In the genomic region with DNA sequence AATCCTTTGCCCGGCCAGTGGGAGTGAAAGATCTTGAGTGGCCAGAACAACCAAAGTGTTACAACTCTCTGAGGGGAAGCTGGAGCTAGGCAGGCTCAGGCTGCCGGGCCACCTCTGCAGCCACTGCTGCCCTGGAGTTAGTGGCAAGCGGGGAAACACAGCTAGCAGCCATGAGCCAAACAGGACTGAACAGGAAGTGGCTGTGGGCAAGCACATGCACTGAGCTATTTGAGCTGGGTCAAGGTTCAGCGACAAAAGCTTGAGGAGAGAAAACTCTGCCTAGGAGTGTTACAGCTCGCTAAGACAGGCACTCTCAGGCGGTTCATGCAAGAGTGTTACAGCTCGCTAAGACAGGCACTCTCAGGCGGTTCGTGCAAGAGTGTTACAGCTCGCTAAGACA, we compare ENCODE assay signal across 8 mouse cellular contexts. TPM values are rescaled to one million over a fixed set of nuclear protein-coding genes. Genes with fewer than 3 reads are reported as not detected.
DNase-seq lines count a peak whose midpoint lies in the region; ATAC-seq and TF ChIP-seq lines count a peak whose summit lies in the region.

No protein-coding gene starts in this region.

- WGBS in heart, embryonic 16.5 days = 53% methylated on average over 10 of the region's 10 CpGs
- 36% methylated on average over 10 of the region's 10 CpGs for WGBS in liver, embryonic 13.5 days (ENCODE audit: insufficient replicate concordance)
- WGBS in thymus, adult 2 months = 40% methylated on average over 10 of the region's 10 CpGs

- no peaks in the 10 kb centered on the region for H3K9me3 ChIP-seq in heart, embryonic 16.5 days (replicated peaks; ENCODE audit: control insufficient read depth, low read length)
- no peaks in the 10 kb centered on the region for H3K9me3 ChIP-seq in liver, embryonic 13.5 days (replicated peaks)

- 0 out of 2 replicates have a peak overlapping the region, but pooled peaks have one; percentile 31 for H3K27ac ChIP-seq in heart, embryonic 16.5 days (ENCODE audit: low read length)
- peak overlapping the region; percentile 34; the same call in 1 of the 2 replicates for H3K27ac ChIP-seq in liver, embryonic 13.5 days
- no peak overlapping the region for H3K27ac ChIP-seq in thymus, adult 2 months (ENCODE audit: control insufficient read depth, insufficient read depth, low read length)

- TF ChIP-seq CTCF in thymus, adult 2 months (IDR thresholded peaks at IDR 0.05; ENCODE audit: borderline replicate concordance, control insufficient read depth, extremely low read depth, insufficient read depth, low read length, poor library complexity) = no peak

- 0 out of 2 replicates have a peak, but pooled peaks have one; percentile 50 for ATAC-seq in heart, embryonic 16.5 days (replicated peaks; ENCODE audit: extremely low read depth, insufficient read depth, low FRiP score)
- ATAC-seq in liver, embryonic 13.5 days (ENCODE audit: low read depth) = no peak

- H3K36me3 ChIP-seq in heart, embryonic 16.5 days (ENCODE audit: control insufficient read depth, insufficient read depth) = peaks cover 5% of the 10 kb centered on the region
- peaks cover 13% of the 10 kb centered on the region for H3K36me3 ChIP-seq in liver, embryonic 13.5 days
- peaks cover 7% of the 10 kb centered on the region for H3K36me3 ChIP-seq in thymus, adult 2 months (ENCODE audit: control insufficient read depth, insufficient read depth, low read length)

- no peaks in the 10 kb centered on the region for H3K27me3 ChIP-seq in heart, embryonic 16.5 days (ENCODE audit: control insufficient read depth, insufficient read depth, low read length)
- H3K27me3 ChIP-seq in liver, embryonic 13.5 days = no peaks in the 10 kb centered on the region
- no peaks in the 10 kb centered on the region for H3K27me3 ChIP-seq in thymus, adult 2 months (ENCODE audit: control insufficient read depth, insufficient read depth, low read length)

- H3K4me2 ChIP-seq in heart, embryonic 16.5 days (ENCODE audit: low read depth, low read length) = peak overlapping the region; percentile 31; the same call in 1 of the 2 replicates
- H3K4me2 ChIP-seq in liver, embryonic 13.5 days = 0 out of 2 replicates have a peak overlapping the region, but pooled peaks have one; percentile 8

- H3K4me1 ChIP-seq in heart, embryonic 16.5 days (ENCODE audit: control insufficient read depth, insufficient read depth, low read length) = peaks cover 38% of the 10 kb centered on the region
- H3K4me1 ChIP-seq in liver, embryonic 13.5 days (replicated peaks) = peaks cover 81% of the 10 kb centered on the region
- H3K4me1 ChIP-seq in thymus, adult 2 months (replicated peaks; ENCODE audit: control insufficient read depth, insufficient read depth, low read length) = peaks cover 18% of the 10 kb centered on the region

- no peak for TF ChIP-seq POLR2A in thymus, adult 2 months (IDR thresholded peaks at IDR 0.05; ENCODE audit: control insufficient read depth, extremely low read depth, insufficient read depth, low read length, poor library complexity)

- DNase-seq in urinary bladder, postnatal 14 days (ENCODE audit: low spot score) = peak; percentile 57
- DNase-seq in urinary bladder, postnatal 4 days (ENCODE audit: low spot score in 2 of 2) = no peak
- DNase-seq in liver, embryonic 13.5 days = no peak
- peak; percentile 47 for DNase-seq in thymus, adult 2 months
- no peak for DNase-seq in cerebellum, postnatal 14 days
- DNase-seq in frontal cortex, postnatal 10 days (ENCODE audit: low spot score in 2 of 2) = no peak
- DNase-seq in left cerebral cortex, postnatal 25 days (ENCODE audit: low spot score in 2 of 2) = no peak

- intact Hi-C loops in left cerebral cortex, postnatal 25 days (cut with DNase I) = no loop called here

- H3K9ac ChIP-seq in heart, embryonic 16.5 days (ENCODE audit: low read length) = 0 out of 2 replicates have a peak overlapping the region, but pooled peaks have one; percentile 11
- H3K9ac ChIP-seq in liver, embryonic 13.5 days = no peak overlapping the region

- H3K4me3 ChIP-seq in heart, embryonic 16.5 days (ENCODE audit: low read length) = no peak overlapping the region
- H3K4me3 ChIP-seq in liver, embryonic 13.5 days (replicated peaks) = no peak overlapping the region
- H3K4me3 ChIP-seq in thymus, adult 2 months (ENCODE audit: control insufficient read depth, insufficient read depth, low read length) = no peak overlapping the region

RNA-seq across cellular contexts. Expression of a gene that starts 12.2 kb away (rescaled TPM):
- polyA plus RNA-seq in heart, embryonic 16.5 days (2015; fragmentation: Nextera tagmentation; extraction: Ambion mirVana) = 198 TPM in 2 replicates
- 130 and 151 TPM in 2 replicates for polyA plus RNA-seq in liver, embryonic 13.5 days (2015; fragmentation: Nextera tagmentation; extraction: Ambion mirVana)
- polyA plus RNA-seq in thymus, adult 2 months (2012; rRNA removed) = 39.1 and 42.5 TPM in 2 replicates
- total RNA-seq in left cerebral cortex, postnatal 25 days (2021) = 100 to 1,000 TPM; 445 to 487 TPM

RNA-seq across cellular contexts. Expression of a gene that starts 18.3 kb away (rescaled TPM):
- 0.57 and 0.80 TPM in 2 replicates for polyA plus RNA-seq in heart, embryonic 16.5 days (2015; fragmentation: Nextera tagmentation; extraction: Ambion mirVana)
- 0.30 and 0.39 TPM in 2 replicates for polyA plus RNA-seq in liver, embryonic 13.5 days (2015; fragmentation: Nextera tagmentation; extraction: Ambion mirVana)
- 0.51 and 0.97 TPM in 2 replicates for polyA plus RNA-seq in thymus, adult 2 months (2012; rRNA removed)
- total RNA-seq in left cerebral cortex, postnatal 25 days (2021) = under 1 TPM in 1 of 2 experiments, not detected in 1; 0.71 TPM

Comparison
In these comparisons a context has a peak if more than half of its experiments do, and no peak if none do; other contexts are left out.
1. DNase-seq: peak in urinary bladder, postnatal 14 days (single experiment) and thymus, adult 2 months (single experiment); none in urinary bladder, postnatal 4 days (0 of 2), liver, embryonic 13.5 days (single experiment), cerebellum, postnatal 14 days (0 of 2), frontal cortex, postnatal 10 days (0 of 2) and left cerebral cortex, postnatal 25 days (0 of 2).